Mouse (Mus musculus) ES-E14 (cell line): ENCODE measurements at regions not wholly inside any gene's neighbourhood (a gene's known extent, or its start where the extent isn't known, plus 50 kb on each side); places are given as distances from the start of the nearest gene placed in this dataset.

Experiments
- DNase-seq: peaks from one replicate; pipeline ENCODE4 v3.0.0-alpha.2; 2013; ENCODE audit warnings: low read depth, low spot score
- H3K27ac ChIP-seq: 2 replicates; pipeline ENCODE4 v1.5.1; 2012; ENCODE audit warnings: low read depth, mild to moderate bottlenecking, low read length, moderate library complexity, mixed read lengths; ENCODE audit not compliant: poor library complexity, insufficient read depth, severe bottlenecking
- H3K36me3 ChIP-seq: 2 replicates; pipeline ENCODE4 v1.6.1; 2012; ENCODE audit warnings: mild to moderate bottlenecking, low read length, moderate library complexity, mixed read lengths; ENCODE audit not compliant: control insufficient read depth, poor library complexity, insufficient read depth, severe bottlenecking
- H3K4me1 ChIP-seq, 2 experiments: fragments of 150-350 bp in 1 of 2; sonication (generic) in 1 of 2; 2 replicates each; pipeline ENCODE4 v1.6.1; 2012; ENCODE audit warnings: low read length in 2 of 2, mild to moderate bottlenecking in 1 of 2, mixed read lengths in 1 of 2; ENCODE audit not compliant: control insufficient read depth in 2 of 2, insufficient read depth in 2 of 2, poor library complexity in 1 of 2
- H3K4me3 ChIP-seq, 2 experiments: fragments of 150-350 bp in 1 of 2; sonication (generic) in 1 of 2; 2 replicates each; pipeline ENCODE4 v1.5.1; 2012; ENCODE audit warnings: low read length in 2 of 2, low read depth in 1 of 2, mild to moderate bottlenecking in 1 of 2, mixed read lengths in 1 of 2; ENCODE audit not compliant: insufficient read depth in 1 of 2, poor library complexity in 1 of 2, severe bottlenecking in 1 of 2
- H3K9ac ChIP-seq: 2 replicates; pipeline ENCODE4 v1.6.1; 2012; ENCODE audit warnings: low read depth, mild to moderate bottlenecking, low read length, mixed read lengths; ENCODE audit not compliant: poor library complexity, insufficient read depth, severe bottlenecking
- H3K9me3 ChIP-seq: fragments of 150-350 bp; sonication (generic); 2 replicates; pipeline ENCODE4 v1.6.1; 2012; ENCODE audit warnings: low read depth, mild to moderate bottlenecking, low read length; ENCODE audit not compliant: control insufficient read depth, insufficient read depth
- CHD2 ChIP-seq: IDR thresholded peaks from 2 replicates; pipeline ENCODE4 v1.6.1; 2014; ENCODE audit warnings: mild to moderate bottlenecking, low read depth, low read length, inconsistent platforms
- HCFC1 ChIP-seq: IDR thresholded peaks from 2 replicates; pipeline ENCODE4 v1.6.1; 2012; ENCODE audit warnings: low read length, inconsistent platforms, borderline replicate concordance; ENCODE audit not compliant: insufficient read depth
- MAFK ChIP-seq: IDR thresholded peaks from 2 replicates; pipeline ENCODE4 v1.6.1; 2014; ENCODE audit warnings: mild to moderate bottlenecking, low read depth, low read length, inconsistent platforms; ENCODE audit not compliant: insufficient read depth
- ZC3H11A ChIP-seq: IDR thresholded peaks from 2 replicates; pipeline ENCODE4 v1.6.1; 2012; ENCODE audit warnings: low read depth, mild to moderate bottlenecking, inconsistent platforms, low read length, borderline replicate concordance
- ZNF384 ChIP-seq: IDR thresholded peaks from 2 replicates; pipeline ENCODE4 v1.6.1; 2012; ENCODE audit warnings: low read depth, low read length, inconsistent platforms
- in situ Hi-C, 2 experiments: fragments of 600-800 bp; cut with MboI; formaldehyde crosslinking; loops; one replicate each; pipeline ENCODE4 v1.15.1; 2025; ENCODE audit warnings: low sequenced_read_pairs in 2 of 2, inconsistent platforms in 1 of 2; ENCODE audit not compliant: unreplicated experiment in 2 of 2

DNA sequence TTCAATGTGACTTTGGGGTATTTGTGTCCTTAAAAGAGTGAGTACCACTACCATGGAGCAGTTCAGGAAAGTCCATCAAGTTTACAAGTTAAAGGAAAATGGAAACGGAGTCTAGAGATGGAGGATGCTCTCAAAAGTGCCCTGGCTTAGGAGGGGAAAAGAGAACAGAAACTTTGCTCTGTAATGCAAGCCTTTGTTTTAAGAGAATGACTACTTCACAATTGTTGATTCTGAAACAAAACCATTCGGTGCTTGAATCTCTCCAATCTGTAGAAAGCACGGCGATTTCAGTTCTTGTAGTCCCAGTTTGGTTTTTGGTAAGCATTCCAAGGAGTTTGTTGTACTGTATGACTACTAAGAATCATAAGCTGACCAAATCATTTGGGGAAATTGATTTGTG is 197.7 kb upstream of the Ccdc54 start:
- no peaks in the 10 kb centered on the region for H3K9me3 ChIP-seq
- in situ Hi-C loops: no loop called here
- TF ChIP-seq ZC3H11A (no peak), HCFC1 (no peak), ZNF384 (no peak), CHD2 (no peak), MAFK (no peak)
- H3K27ac ChIP-seq: no peak overlapping the region
- no peak for DNase-seq
- no peak overlapping the region for H3K9ac ChIP-seq
- no peaks in the 10 kb centered on the region for H3K36me3 ChIP-seq
- no peak overlapping the region for H3K4me3 ChIP-seq
- H3K4me1 ChIP-seq: no peaks in the 10 kb centered on the region

DNA sequence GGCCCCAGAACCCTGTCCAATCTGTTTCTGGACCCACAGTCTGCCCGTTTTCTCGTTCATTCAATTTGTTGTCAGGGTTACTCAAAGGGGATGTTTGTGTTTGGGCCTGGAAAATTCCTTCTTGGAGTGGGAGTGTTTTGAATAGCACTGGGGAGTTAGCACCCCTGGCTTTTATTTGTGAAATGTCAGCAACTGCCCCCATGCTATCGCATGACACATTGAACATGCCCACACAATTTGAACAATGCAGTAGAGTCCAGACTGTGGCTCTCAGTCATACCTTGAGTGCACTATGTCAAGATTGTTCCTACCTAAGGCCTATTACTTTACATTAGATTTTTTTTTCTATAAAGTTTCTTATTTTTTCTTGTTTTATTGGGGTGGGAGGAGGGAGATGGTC is 195.2 kb upstream of the Ccdc54 start:
- no peak overlapping the region for H3K4me3 ChIP-seq
- no peak overlapping the region for H3K27ac ChIP-seq
- no peak for TF ChIP-seq CHD2
- no peak for TF ChIP-seq MAFK
- TF ChIP-seq ZNF384: no peak
- no peak for TF ChIP-seq HCFC1
- no peak for TF ChIP-seq ZC3H11A
- H3K9ac ChIP-seq: no peak overlapping the region
- no peaks in the 10 kb centered on the region for H3K4me1 ChIP-seq
- DNase-seq: no peak
- no peaks in the 10 kb centered on the region for H3K36me3 ChIP-seq
- in situ Hi-C loops: no loop called here
- no peaks in the 10 kb centered on the region for H3K9me3 ChIP-seq

DNA sequence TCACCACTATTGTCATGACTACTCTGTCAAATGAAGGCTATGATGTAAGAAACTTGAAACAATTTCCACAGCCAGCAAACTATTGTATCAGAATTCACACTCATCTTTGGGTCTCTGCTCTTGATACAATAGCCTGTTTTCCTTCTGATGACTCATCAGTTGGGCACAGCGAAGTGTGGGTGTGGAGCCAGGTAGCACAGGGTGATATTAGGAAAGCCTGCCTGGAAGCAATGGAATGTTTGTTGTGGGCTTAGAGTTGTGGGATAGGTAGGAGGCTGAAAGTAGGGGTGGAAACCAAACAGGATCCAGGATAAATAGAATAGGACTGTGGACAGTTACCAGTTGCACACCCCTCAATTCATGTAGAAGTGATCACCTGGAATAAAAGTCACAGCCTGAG is 194.4 kb upstream of the Ccdc54 start:
- in situ Hi-C loops: no loop called here
- Histone ChIP-seq H3K4me3 (no peak overlapping the region), H3K4me1 (no peaks in the 10 kb centered on the region), H3K27ac (no peak overlapping the region), H3K9me3 (no peaks in the 10 kb centered on the region), H3K36me3 (no peaks in the 10 kb centered on the region), H3K9ac (no peak overlapping the region)
- DNase-seq: no peak
- TF ChIP-seq ZC3H11A (no peak), CHD2 (no peak), ZNF384 (no peak)

DNA sequence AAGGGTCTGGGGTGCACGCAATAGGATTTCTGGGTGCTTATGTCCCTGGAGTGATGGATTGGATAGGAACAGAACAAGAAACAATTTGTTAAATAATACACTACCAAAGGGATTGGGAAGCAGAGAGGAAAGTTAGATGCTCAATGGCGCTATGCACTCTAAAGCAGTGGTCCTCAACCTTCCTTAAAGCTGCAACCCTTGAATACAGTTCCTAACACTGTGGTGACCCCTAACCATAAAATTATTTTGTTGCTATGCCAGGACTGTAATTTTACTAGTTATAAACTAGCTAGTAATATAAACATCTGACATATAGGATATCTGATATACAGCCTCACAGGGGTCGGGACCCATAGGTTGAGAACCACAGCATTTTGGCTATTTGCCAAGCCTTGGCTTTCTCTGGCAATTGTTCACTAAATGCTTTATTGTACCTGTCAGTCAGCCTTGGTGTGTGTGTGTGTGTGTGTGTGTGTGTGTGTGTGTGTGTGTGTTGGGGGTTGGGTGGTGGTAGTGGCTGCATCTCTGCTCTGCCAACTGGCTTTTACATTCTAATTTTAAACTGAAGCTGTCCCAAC is 193.8 kb upstream of the Ccdc54 start:
- no peak for DNase-seq
- Histone ChIP-seq H3K9me3 (no peaks in the 10 kb centered on the region), H3K27ac (no peak overlapping the region), H3K36me3 (no peaks in the 10 kb centered on the region), H3K4me1 (0 out of 4 replicates have a peak, but pooled peaks cover 0 to under 1% of the 10 kb centered on the region in 2 experiments), H3K9ac (no peak overlapping the region), H3K4me3 (no peak overlapping the region)
- in situ Hi-C loops: no loop called here
- TF ChIP-seq ZC3H11A (no peak), HCFC1 (no peak), ZNF384 (no peak), MAFK (no peak), CHD2 (peak; percentile 74)
